Mouse (Mus musculus): ENCODE data around the gene Acat3. TPM values are rescaled to one million over a fixed set of nuclear protein-coding genes. Genes with fewer than 3 reads are reported as not detected.
"Not testable (repeated sequence)": the region's sequence is repeated elsewhere in the genome, so short reads cannot be mapped to it uniquely, and the experiment has no call there.

The Acat3 gene
- total RNA-seq, 1 experiment from 2014 or later, result 0.27 TPM

DNA sequence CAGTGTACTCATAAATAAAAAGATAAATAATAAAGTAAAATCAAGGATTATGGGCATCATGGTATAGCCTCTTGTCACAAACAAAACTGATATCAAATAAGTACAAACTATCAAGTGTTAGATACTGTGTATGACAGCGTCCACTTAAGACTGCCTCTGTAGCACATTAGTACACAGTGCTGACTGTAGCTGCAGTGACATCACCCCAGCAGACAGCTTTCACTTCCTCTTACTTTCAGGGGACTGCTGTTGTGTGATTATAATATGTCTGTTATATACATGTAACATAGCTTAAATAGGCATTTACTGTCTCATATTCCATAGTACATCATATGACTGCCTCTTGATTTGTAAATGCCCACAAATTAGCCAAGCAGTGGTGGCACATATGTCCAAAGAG, 19.3 kb downstream of the Acat3 start:
- ATAC-seq (replicated peaks; ENCODE audit: low read depth, poor library complexity, severe bottlenecking), result peak; percentile 43

DNA sequence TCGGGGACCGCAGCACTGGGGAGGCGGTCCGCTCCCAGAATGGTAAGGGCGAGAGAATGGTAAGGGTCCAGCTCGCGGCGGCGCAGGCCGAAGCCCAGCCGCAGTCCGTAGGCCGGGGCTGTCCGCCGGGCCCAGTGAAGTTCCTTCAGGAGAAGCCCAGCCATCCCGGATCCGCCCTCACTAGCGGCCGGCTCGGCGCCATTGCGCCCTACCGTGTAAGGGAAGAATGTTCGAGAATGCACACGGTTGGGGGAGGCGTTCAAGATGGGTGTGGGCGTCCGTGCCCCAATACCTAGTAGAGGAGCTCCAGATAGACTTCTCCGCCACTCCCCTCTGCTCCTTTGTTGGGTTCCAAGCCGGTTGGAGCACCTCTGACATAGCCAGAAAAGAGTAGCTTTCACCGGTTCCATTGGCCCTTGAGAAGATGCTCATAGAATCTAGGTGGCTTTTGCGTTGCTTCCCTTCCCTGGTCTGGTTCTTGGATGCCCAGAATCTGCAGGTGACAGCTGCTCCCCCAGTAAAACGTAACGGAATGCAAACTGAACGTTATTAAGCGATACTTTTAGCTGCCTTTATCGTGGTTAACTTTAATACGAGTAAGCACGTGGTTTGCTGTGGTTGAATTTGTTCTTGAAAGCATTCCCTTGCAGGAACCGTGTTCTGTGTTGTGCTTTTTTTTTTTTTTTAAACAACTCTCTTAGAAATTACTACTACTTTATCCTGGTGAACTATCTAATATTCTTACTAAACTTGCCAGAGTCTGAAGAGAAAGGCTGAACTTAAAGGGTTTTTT, 23.6 kb downstream of the Acat3 start:
- peak; percentile 26 for ATAC-seq (replicated peaks; ENCODE audit: low read depth, poor library complexity, severe bottlenecking)

DNA sequence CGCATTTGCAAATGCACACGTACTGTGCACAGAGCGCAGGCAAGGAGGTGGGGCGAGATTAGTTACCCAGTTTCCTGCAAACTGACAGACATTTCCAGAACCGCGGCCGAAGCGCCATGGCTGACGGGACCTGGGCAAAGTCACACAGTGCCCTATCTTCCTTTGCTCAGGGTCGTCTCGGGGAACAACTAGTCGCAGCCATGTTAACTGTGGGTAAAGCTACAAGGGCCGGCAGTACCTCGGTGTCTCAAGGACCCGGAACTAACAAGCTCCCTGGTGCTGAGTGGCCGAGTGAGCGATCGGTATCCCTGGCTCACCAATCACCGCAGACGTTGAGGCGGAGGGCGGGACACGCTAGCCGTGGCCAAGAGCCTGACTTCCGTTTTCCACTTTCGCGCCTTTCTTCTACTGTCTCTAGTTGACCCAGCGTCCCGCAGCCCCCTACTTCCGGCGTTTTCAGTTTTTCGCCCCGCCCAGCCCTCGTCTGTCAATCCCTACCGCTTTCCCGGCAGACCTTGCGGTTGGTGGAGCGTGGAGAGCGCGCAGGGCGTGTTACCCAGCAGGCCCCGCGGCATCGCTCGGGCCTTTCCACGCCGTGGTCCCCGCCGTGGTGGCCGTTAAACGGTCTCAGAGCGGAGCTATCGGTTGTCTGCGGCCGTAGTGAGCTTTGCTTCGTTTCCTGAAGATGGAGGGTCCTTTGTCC, 24.4 kb downstream of the Acat3 start, which contains the start of gene Mrpl18:
TSS of gene Mrpl18 (minus strand) at position 465 of the 703 bp plus-strand sequence.
- ATAC-seq (replicated peaks; ENCODE audit: low read depth, poor library complexity, severe bottlenecking), result peak; percentile 96

DNA sequence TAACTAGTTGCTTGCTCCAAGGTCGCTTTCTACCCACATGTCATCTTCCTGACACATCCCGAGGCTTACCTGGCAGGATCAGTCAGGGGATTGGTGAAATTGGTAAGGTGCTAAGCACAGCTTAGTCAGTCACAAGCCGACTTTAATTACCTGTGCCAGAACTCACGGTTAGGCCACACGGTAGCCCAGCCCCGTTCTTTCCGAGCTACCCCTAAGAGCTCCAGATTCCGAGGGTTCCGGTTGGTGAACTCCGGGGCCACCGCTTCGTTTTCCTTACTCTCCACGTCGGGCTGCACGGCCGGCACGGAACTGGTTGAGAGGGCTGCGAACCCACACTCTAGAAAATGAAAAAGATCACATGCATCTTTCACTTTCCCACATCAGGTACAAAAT, 24.9 kb downstream of the Acat3 start, which contains the start of gene Tcp1:
TSS of gene Tcp1 (plus strand) at position 214 of the 393 bp plus-strand sequence.
- ATAC-seq (replicated peaks; ENCODE audit: low read depth, poor library complexity, severe bottlenecking), result peak; percentile 5

DNA sequence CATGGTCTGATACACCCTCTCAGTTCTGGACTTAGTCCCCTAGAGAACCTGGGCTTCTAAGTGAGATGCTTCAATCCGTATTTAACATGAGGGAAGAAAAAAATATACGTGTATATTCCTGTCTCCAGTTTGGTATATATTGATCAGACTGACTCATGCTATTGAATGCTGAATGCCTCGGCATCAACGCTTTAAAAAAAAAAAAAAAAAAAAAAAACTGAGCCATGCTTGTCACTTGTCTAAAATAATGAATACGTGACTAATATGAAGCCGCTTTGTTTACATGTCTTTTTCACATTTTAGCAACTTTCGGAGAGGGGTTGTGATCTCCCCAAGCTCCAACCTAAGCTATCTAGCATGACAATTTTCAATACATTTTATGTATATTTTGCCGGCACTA, 30.0 kb downstream of the Acat3 start:
- ATAC-seq (replicated peaks; ENCODE audit: low read depth, poor library complexity, severe bottlenecking), result no peak

DNA sequence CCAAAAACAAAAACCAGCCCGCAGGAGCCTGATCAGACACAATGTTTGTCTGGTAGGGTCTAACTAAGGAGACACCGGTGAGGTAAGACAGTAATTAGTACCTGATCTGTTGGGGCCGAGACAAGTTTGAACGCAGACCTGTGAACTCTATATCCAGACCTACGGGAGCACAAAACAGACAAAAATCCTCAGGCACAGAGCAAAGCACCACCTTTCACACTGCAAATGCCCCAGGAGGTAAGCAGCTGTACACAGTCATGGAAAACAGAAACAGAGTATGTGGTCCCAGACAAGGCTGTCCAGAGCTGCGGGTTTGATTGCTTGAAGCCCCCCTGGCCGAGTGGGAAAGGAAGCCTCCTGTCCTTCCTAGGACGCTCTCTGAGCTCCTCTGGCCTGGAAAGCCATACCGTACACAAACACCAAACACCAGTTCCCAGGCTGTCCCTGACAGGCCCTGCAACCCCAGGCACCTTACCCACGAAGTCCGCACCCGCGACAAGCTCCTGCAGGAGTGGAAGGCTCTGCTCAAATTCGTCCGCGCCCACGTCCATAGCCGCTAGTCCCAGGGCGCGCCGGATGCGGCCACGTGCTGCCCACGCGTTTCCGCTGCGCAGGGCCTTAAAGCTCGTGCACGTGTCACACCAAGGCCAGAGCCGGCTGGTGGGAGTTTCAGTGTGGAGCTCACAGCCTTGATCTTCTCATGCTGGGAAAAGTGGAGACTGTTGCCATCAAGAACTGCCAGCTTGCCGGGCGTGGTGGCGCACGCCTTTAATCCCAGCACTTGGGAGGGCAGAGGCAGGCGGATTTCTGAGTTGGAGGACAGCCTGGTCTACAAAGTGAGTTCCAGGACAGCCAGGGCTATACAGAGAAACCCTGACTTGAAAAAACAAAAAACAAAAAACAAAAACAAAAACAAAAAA, 30.8 kb downstream of the Acat3 start, which contains the start of gene Pnldc1:
TSS of gene Pnldc1 (minus strand) at position 870 of the 920 bp plus-strand sequence.
- ATAC-seq (replicated peaks; ENCODE audit: low read depth, poor library complexity, severe bottlenecking), result no peak

DNA sequence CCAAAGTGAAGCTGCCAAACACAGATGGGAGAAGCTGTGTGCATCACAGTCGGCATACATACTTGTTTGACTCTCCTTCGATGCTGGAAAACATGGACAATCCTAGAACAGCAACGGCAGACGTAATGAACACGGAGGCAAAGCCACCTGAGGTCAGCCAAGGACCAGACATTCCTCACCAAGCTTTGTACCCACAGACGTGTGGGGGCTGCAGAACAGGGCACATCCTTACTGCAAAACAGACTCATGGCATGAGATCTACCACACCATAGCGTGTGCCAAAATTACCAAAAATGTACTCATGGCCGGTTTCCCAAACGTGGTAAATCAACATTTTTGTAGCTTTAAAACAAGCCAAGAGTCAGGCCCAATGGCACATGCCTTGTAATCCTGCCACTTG, 34.0 kb downstream of the Acat3 start:
- ATAC-seq (replicated peaks; ENCODE audit: low read depth, poor library complexity, severe bottlenecking), result no peak

DNA sequence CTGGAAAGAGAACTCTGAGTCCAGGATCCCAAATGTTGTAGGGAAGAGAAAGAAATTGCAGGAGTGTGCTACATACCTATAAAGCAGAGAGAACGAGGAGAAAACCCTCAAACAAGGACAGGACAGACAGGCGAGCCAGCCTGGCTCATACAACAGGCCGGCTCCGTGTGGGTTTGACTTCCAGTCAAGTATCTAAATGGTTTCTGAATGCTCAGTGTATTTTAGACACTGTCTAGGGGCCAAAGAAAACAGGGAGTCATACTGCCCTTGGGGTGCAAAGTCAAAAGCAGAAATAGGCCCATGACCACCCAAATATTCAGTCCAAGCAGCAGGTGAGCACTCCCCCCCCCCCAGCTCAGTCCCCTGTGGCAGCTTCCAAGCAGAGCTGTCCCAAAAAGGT, 34.6 kb downstream of the Acat3 start:
- no peak for ATAC-seq (replicated peaks; ENCODE audit: low read depth, poor library complexity, severe bottlenecking)

DNA sequence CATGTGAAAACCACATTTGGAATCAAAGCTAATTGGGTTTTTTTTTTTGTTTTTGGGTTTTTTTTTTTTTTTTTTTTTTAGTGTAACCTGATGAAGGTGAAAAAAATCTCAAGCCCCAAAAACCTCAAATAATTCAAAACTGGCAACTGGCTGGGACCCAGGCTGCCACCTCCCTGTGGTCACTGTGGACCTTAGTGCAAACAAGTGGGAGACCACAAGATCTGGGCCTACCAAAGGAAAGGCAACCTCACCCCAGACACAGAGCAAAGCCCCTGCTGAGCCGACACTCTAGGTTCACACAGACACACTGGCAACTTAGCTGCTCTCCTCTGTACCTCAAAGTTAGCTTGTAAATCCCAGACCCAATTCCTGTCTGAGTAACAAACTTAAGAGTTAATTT, 36.1 kb downstream of the Acat3 start:
- 0 out of 2 replicates have a peak, but pooled peaks have one; percentile 29 for ATAC-seq (replicated peaks; ENCODE audit: low read depth, poor library complexity, severe bottlenecking)

DNA sequence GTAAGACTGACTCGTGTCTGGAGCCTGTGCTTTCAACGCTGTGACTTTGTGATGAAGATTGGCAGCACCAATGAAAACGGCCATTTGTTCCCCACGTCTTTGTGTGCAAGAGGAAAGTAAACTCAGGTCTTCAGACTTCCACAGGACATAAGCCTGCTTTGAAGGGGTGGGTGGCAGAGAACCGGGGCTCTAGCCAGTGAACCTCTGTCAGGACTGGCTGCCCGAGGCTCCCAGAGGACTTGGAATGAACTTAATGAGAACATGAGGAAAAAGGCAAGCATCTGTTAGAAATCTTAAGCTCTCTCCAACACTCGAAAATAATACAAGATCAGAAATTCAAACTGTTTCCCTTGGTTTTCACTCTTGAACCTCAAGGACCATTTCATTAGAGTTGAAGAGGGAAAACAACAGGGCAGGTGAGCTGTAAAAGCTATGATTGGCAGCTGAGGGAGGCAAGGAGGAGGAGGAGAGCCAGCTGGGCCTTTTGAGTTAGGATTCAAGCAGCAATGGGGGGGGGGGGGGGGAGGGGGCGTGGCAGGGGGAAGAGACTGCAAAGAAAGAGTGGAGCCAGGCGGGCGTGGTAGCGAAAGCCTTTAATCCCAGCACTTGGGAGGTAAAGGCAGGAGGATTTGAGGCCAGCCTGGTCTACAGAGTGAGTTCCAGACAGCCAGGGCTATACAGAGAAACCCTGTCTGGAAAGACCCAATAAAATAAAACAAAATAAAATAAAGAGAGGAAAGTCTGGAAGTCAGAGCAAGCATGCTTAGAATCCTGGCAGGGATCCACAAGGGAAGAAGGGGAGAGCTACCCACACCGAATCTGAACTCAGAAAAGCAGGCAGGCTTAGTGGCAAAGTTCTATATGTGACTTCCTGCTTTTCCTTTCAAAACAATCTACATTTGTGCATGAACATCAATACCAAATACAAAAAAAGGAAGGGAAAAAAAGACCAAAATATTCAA, 36.7 kb downstream of the Acat3 start:
- no peak for ATAC-seq (replicated peaks; ENCODE audit: low read depth, poor library complexity, severe bottlenecking)

DNA sequence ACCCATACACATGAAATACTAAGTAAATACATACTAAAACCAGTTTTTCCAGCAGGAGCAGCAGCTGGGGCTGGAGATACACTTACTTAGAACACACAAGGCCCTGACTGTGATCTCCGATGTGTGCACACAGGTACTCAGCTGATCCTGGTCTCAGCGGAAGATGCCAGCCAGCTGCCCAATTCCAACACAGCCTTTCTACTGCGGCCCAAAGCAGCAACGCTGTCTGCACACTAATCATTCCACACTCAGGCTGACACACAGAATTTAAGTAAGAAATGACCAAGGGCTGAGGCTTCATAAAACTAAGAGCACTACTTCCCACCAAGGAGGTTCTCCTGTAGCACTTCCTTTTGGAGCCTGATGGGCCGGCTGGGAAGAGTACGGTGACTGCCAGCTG, 38.1 kb downstream of the Acat3 start:
- no peak for ATAC-seq (replicated peaks; ENCODE audit: low read depth, poor library complexity, severe bottlenecking)

DNA sequence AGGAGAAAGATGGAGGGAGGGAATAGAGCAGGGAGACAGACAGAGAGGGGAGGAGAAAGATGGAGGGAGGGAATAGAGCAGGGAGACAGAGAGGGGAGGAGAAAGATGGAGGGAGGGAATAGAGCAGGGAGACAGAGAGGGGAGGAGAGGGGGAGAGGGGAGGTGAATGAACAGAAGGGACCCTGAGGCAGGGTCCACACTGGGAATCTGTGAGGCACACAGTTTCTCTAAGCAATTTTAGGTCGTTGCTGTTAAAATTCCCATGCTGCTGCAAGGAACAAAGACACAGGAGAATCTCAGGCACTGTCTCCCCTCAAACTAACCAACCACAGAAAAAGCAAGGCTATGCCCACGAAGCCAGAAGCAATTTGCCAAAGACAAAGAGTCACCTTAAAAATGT, 41.8 kb downstream of the Acat3 start:
- ATAC-seq (replicated peaks; ENCODE audit: low read depth, poor library complexity, severe bottlenecking), result not testable (repeated sequence)

DNA sequence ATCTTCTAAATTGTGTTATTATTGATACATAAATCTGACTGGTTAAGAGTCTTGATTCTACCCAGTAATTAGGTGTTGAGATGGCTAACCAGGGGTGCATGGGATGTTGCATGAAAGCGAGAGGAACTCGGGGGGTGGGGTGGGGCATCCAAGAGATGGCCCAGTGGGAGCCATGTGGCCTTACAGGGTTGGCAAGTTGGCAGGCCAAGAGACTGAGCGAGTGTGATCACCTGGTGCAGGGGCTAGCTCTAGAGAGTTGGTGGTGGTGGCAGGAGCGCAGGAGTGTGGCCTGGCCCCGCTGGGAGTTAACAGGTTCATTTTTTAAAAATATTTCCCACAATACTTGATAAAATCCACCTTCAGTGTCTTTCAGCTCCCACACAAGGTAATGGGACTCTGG, 42.7 kb downstream of the Acat3 start:
- no peak for ATAC-seq (replicated peaks; ENCODE audit: low read depth, poor library complexity, severe bottlenecking)

DNA sequence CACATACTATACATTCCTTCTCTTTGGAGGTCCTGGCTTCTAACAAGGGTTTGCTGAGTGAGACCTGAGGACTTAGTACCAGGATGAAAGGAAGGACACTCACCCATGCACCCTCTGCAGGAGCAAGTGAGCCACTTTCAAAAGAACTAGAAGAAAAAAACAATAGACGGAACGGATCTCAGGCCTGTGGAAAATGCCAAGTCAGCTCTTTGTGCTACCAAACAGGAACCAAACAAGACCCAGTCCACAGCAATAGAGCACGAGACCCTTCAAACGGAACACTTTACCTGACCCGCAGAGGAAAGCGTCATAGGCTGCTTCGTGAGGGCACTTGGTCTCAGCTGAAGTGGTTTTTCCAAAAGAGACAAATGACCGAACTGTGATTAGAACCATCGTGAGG, 48.4 kb downstream of the Acat3 start:
- ATAC-seq (replicated peaks; ENCODE audit: low read depth, poor library complexity, severe bottlenecking), result no peak

DNA sequence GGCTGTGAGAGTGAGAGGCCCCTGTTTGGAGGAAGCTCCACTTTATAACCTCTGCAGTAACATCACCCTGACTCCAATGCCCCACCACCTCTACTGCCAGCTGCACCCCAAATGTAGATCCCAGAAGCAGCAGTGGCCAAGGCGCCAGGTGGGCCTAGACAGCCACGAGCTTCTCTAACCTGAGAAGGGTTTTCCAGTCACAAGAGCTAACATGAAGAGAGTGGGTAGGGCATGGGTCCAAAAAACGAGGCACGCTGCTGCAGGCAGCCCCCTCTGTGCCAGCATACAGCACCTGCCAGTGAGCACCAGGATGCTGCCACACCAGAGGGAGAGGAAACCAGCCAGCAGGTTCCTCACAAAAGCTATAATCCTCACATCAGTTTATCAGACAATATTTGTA, 49.3 kb downstream of the Acat3 start:
- no peak for ATAC-seq (replicated peaks; ENCODE audit: low read depth, poor library complexity, severe bottlenecking)

DNA sequence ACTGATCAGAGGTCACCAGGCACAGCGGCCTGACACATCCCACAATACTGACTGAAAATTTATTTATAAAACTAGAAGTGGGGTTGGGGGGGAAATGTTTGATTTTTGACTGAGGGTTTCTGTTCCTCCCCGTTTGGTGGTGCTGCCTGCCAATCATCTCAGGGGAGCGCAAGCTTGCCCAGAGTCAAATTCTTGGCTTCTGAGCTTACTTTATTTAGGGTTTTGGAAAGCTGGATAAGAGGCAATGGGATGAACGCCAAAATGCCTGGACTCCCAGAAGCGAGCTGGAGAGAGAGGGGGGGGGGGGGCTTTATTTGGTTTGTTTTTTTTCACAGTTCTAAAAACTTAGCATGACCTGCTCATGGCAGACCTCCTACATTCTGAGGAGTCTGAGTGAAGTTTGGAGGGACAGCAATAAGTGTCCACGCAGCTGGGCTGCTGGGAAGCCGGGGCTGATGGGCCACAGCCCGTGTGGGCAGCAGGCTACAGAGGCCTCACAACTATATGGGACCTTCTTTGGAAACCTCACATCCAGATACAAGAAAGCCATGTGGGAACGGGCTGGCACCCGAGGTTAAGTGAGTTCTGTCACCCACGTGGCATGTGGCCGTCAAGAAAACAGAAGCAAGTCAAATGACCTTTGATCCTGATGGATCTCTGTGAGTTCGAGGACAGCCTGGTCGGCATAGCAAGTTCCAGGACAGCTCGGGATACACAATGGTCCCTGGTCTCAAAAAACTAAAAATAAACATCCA, 53.2 kb downstream of the Acat3 start:
- no peak for ATAC-seq (replicated peaks; ENCODE audit: low read depth, poor library complexity, severe bottlenecking)

DNA sequence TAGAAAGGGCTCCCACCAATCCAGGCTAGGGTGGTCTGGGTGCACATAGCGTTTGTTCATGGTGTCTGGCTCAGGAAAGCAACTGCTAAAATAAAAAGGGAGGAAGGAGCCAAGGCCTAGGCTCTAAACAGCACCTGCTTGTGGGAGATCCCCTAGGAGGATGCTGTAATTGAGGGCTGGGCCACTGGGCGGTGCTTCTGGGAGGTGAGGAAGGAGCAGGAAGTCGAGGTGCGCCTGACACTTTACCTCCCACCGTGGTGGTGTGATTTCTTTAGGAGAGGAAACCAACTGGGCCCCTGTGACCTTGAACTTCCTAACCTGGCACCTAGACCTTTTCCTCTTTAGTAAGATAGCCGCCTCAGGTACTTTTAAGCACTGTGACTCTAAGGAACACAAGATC, 53.8 kb downstream of the Acat3 start:
- ATAC-seq (replicated peaks; ENCODE audit: low read depth, poor library complexity, severe bottlenecking), result peak; percentile 47; the same call in 1 of the 2 replicates

DNA sequence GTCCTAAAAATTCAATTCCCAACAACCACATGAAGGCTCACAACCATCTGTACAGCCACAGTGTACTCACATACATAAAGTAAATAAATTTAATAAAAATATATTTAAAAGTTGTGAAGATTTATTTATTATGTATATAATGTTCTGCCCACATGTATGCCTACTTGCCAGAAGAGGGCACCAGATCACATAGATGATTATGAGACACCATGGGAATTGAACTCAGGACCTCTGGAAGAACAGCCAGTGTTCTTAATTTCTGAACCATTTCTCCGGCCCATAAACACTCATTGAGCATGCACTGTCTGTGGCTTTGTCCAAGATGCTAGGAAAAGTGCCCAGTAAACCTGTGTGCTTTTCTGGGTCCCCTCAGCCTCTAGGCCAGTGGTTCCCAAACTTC, 59.2 kb downstream of the Acat3 start:
- no peak for ATAC-seq (replicated peaks; ENCODE audit: low read depth, poor library complexity, severe bottlenecking)
